10 mouse cellular contexts compared by ENCODE assay signal in genomic region chr9:53934179-53934578, GRCm38 (mm10). TPM values are rescaled to one million over a fixed set of nuclear protein-coding genes. Genes with fewer than 3 reads are reported as not detected.
DNase-seq lines count a peak whose midpoint lies in the region; ATAC-seq and TF ChIP-seq lines count a peak whose summit lies in the region.
"Had no signal": no experiment of that assay in that cellular context is flagged by ENCODE, and none has a peak within 500 bp of the region (broad histone marks: within the 10 kb centered on the region; RNA-seq: fewer than 3 reads in every experiment).

No protein-coding gene starts in this region.

- H3K36me3 ChIP-seq in midbrain, embryonic 10.5 days, result no peaks in the 10 kb centered on the region
- H3K36me3 ChIP-seq in midbrain, embryonic 13.5 days, result no peaks in the 10 kb centered on the region
- H3K36me3 ChIP-seq in lung, postnatal 0 days (ENCODE audit: insufficient read depth, low read length), result no peaks in the 10 kb centered on the region
- H3K36me3 ChIP-seq: embryonic facial prominence, embryonic 13.5 days; liver, embryonic 15.5 days had no signal

- no peaks in the 10 kb centered on the region for H3K27me3 ChIP-seq in midbrain, embryonic 10.5 days (ENCODE audit: low read depth, poor library complexity, severe bottlenecking)
- H3K27me3 ChIP-seq in midbrain, embryonic 13.5 days, result no peaks in the 10 kb centered on the region
- H3K27me3 ChIP-seq in lung, postnatal 0 days (replicated peaks; ENCODE audit: insufficient read depth, low read length), result no peaks in the 10 kb centered on the region
- H3K27me3 ChIP-seq: embryonic facial prominence, embryonic 13.5 days; liver, embryonic 15.5 days had no signal

- TF ChIP-seq EP300 in lung, postnatal 0 days (IDR thresholded peaks at IDR 0.05), result no peak

- no peak for ATAC-seq in midbrain, embryonic 13.5 days
- ATAC-seq in lung, postnatal 0 days, result no peak

- H3K4me2 ChIP-seq in midbrain, embryonic 13.5 days (replicated peaks), result no peak overlapping the region
- H3K4me2 ChIP-seq in lung, postnatal 0 days (replicated peaks; ENCODE audit: low read depth, low read length), result no peak overlapping the region
- H3K4me2 ChIP-seq: embryonic facial prominence, embryonic 13.5 days; liver, embryonic 15.5 days had no signal

- H3K4me1 ChIP-seq in midbrain, embryonic 10.5 days, result peaks cover 7% of the 10 kb centered on the region; the same call in 1 of the 2 replicates
- H3K4me1 ChIP-seq in midbrain, embryonic 13.5 days (replicated peaks), result peaks cover 8% of the 10 kb centered on the region
- peaks cover 4% of the 10 kb centered on the region; the same call in 1 of the 2 replicates for H3K4me1 ChIP-seq in cortical plate, adult 2 months (ENCODE audit: control insufficient read depth, insufficient read depth, low read length)
- no peaks in the 10 kb centered on the region for H3K4me1 ChIP-seq in lung, postnatal 0 days (ENCODE audit: insufficient read depth, low read depth, low read length)
- H3K4me1 ChIP-seq: liver, embryonic 15.5 days had no signal

- no peaks in the 10 kb centered on the region for H3K9me3 ChIP-seq in midbrain, embryonic 10.5 days (replicated peaks)
- no peaks in the 10 kb centered on the region for H3K9me3 ChIP-seq in midbrain, embryonic 13.5 days
- no peaks in the 10 kb centered on the region for H3K9me3 ChIP-seq in lung, postnatal 0 days (ENCODE audit: low read length)
- H3K9me3 ChIP-seq: embryonic facial prominence, embryonic 13.5 days; liver, embryonic 15.5 days had no signal

- TF ChIP-seq CTCF in cortical plate, adult 2 months (IDR thresholded peaks at IDR 0.05; ENCODE audit: extremely low read depth, insufficient read depth, low read length), result peak; percentile 74
- TF ChIP-seq CTCF in lung, postnatal 0 days (IDR thresholded peaks at IDR 0.05), result peak; percentile 47

- no peak for TF ChIP-seq POLR2A in cortical plate, adult 2 months (IDR thresholded peaks at IDR 0.05; ENCODE audit: extremely low read depth, insufficient read depth, low read length)

- DNase-seq in midbrain, embryonic 10.5 days (ENCODE audit: low spot score), result peak; percentile 47
- DNase-seq in adrenal gland, adult 18-20 months (ENCODE audit: low spot score in 2 of 2), result peak; percentile 24 to 38
- peak; percentile 45 to 49 for DNase-seq in kidney, postnatal 4 days
- no peak for DNase-seq in lung, postnatal 0 days (ENCODE audit: low spot score)
- peak; percentile 47 for DNase-seq in testis, postnatal 14 days (ENCODE audit: low spot score)
- no peak for DNase-seq in gastrocnemius, postnatal 36 days

- intact Hi-C loops in gastrocnemius, postnatal 36 days (cut with DNase I), result no loop called here

- H3K4me3 ChIP-seq in midbrain, embryonic 10.5 days, result no peak overlapping the region
- H3K4me3 ChIP-seq in midbrain, embryonic 13.5 days (replicated peaks), result no peak overlapping the region
- H3K4me3 ChIP-seq in cortical plate, adult 2 months (ENCODE audit: insufficient read depth, low read length), result no peak overlapping the region
- no peak overlapping the region for H3K4me3 ChIP-seq in lung, postnatal 0 days (ENCODE audit: low read depth, low read length)
- H3K4me3 ChIP-seq: embryonic facial prominence, embryonic 13.5 days; liver, embryonic 15.5 days had no signal

- no peak overlapping the region for H3K27ac ChIP-seq in midbrain, embryonic 10.5 days (replicated peaks)
- H3K27ac ChIP-seq in midbrain, embryonic 13.5 days, result no peak overlapping the region
- H3K27ac ChIP-seq in cortical plate, adult 2 months (ENCODE audit: insufficient read depth, low read length), result no peak overlapping the region
- no peak overlapping the region for H3K27ac ChIP-seq in lung, postnatal 0 days (ENCODE audit: low read length)
- H3K27ac ChIP-seq: embryonic facial prominence, embryonic 13.5 days; liver, embryonic 15.5 days had no signal

- H3K9ac ChIP-seq in midbrain, embryonic 13.5 days (replicated peaks), result no peak overlapping the region
- no peak overlapping the region for H3K9ac ChIP-seq in lung, postnatal 0 days (replicated peaks; ENCODE audit: low read depth)
- H3K9ac ChIP-seq: embryonic facial prominence, embryonic 13.5 days; liver, embryonic 15.5 days had no signal

- WGBS in midbrain, embryonic 10.5 days, result 68% methylated on average over 13 of the region's 13 CpGs
- 72% methylated on average over 13 of the region's 13 CpGs for WGBS in midbrain, embryonic 13.5 days
- 63% methylated on average over 13 of the region's 13 CpGs for WGBS in lung, postnatal 0 days

RNA-seq across cellular contexts. Expression of gene Elmod1, which starts 40.9 kb away (rescaled TPM):
- polyA plus RNA-seq in midbrain, embryonic 10.5 days (2016; fragmentation: Nextera tagmentation; extraction: Ambion mirVana), result 0.75 and 1.4 TPM in 2 replicates
- 13.0 and 13.4 TPM in 2 replicates for polyA plus RNA-seq in midbrain, embryonic 13.5 days (2015; fragmentation: Nextera tagmentation; extraction: Ambion mirVana)
- 1 to 10 TPM; 3.6 to 4.0 TPM for total RNA-seq in adrenal gland, adult 18-20 months (2021)
- polyA plus RNA-seq in cortical plate, adult 2 months (2012; rRNA removed), result 163 and 167 TPM in 2 replicates
- 1.2 and 1.8 TPM in 2 replicates for polyA plus RNA-seq in lung, postnatal 0 days (2015; fragmentation: Nextera tagmentation; extraction: Ambion mirVana)
- not detected for total RNA-seq in gastrocnemius, postnatal 36 days (2021)
- polyA plus RNA-seq: liver, embryonic 15.5 days had no signal

Comparison
In these comparisons a context has a peak if more than half of its experiments do, and no peak if none do; other contexts are left out.
1. DNase-seq: peak in midbrain, embryonic 10.5 days (single experiment), adrenal gland, adult 18-20 months (2 of 2), kidney, postnatal 4 days (2 of 2) and testis, postnatal 14 days (single experiment); none in lung, postnatal 0 days (single experiment) and gastrocnemius, postnatal 36 days (0 of 2).
2. RNA of gene Elmod1, which starts 40.9 kb away (polyA plus RNA-seq): 163 to 167 TPM in cortical plate, adult 2 months; 13.0 to 13.4 TPM in midbrain, embryonic 13.5 days, 0.75 to 1.4 TPM in midbrain, embryonic 10.5 days and 1.2 to 1.8 TPM in lung, postnatal 0 days; every median in the first group is over 10 times any median in the second.